In the genomic region with DNA sequence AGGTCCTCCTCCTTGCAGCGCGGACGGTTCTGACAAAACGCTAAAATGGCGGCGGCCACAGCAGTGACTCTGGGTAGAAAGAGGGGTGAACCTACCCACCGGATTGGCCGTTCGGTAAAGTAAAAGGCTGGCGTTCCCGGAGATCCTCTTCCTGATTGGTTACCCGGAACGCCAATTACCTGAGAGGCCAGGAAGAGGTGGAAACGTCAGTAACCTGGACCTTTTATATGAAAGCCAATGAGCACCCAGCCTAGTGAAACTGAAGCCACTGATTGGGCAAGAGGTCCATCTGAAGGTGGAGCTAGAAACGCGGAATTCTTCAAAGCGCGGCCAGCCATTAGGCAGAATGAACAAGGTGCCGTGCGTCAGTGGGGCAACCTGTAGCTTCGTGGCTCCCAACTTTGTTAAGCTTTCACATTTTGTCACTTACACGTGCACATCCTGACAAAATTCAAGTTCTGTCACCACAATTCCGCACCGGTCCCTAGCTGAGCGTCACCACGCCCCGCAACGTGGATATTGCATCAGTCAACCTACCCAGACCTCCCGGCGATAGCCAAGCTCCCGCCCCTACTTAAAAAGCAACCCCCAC, we compare ENCODE assay signal across 8 mouse cellular contexts. TPM values are rescaled to one million over a fixed set of nuclear protein-coding genes. Genes with fewer than 3 reads are reported as not detected.
A peak's percentile ranks its signal among the peaks of the same experiment; 100 is the strongest.
DNase-seq lines count a peak whose midpoint lies in the region; ATAC-seq lines count a peak whose summit lies in the region.

A gene (minus strand): TSS at position 71 of the 592 bp plus-strand sequence.

- no peaks in the 10 kb centered on the region for H3K27me3 ChIP-seq in heart, embryonic 10.5 days (ENCODE audit: insufficient read depth, poor library complexity, severe bottlenecking)
- H3K27me3 ChIP-seq in kidney, embryonic 15.5 days, result no peaks in the 10 kb centered on the region

- peaks cover 42% of the 10 kb centered on the region for H3K36me3 ChIP-seq in heart, embryonic 10.5 days
- peaks cover 56% of the 10 kb centered on the region for H3K36me3 ChIP-seq in kidney, embryonic 15.5 days

- H3K27ac ChIP-seq in heart, embryonic 10.5 days, result peak within 1 kb of the TSS; percentile 88
- H3K27ac ChIP-seq in kidney, embryonic 15.5 days, result peak within 1 kb of the TSS; percentile 83

- peaks cover 23% of the 10 kb centered on the region for H3K4me1 ChIP-seq in heart, embryonic 10.5 days
- peaks cover 43% of the 10 kb centered on the region for H3K4me1 ChIP-seq in kidney, embryonic 15.5 days

- ATAC-seq in erythroblast, adult 5-6 weeks (replicated peaks; ENCODE audit: low FRiP score, poor library complexity, severe bottlenecking), result peak; percentile 96
- ATAC-seq in kidney, embryonic 15.5 days (replicated peaks; ENCODE audit: low FRiP score), result peak; percentile 98
- ATAC-seq in monocyte, adult 5-6 weeks (replicated peaks; ENCODE audit: insufficient number of reproducible peaks, low FRiP score, low TSS enrichment, poor library complexity, severe bottlenecking), result peak; percentile 99

- WGBS in heart, embryonic 10.5 days, result under 1% methylated on average over 31 of the region's 31 CpGs
- WGBS in kidney, embryonic 15.5 days, result under 1% methylated on average over 31 of the region's 31 CpGs

- H3K9ac ChIP-seq in kidney, embryonic 15.5 days, result peak within 1 kb of the TSS; percentile 65

- peak within 1 kb of the TSS; percentile 85 for H3K4me2 ChIP-seq in kidney, embryonic 15.5 days

- H3K4me3 ChIP-seq in heart, embryonic 10.5 days, result peak within 1 kb of the TSS; percentile 82
- peak within 1 kb of the TSS; percentile 65 for H3K4me3 ChIP-seq in kidney, embryonic 15.5 days (replicated peaks)

- DNase-seq in B cell, adult 2 months, result peak; percentile 90 to 94
- DNase-seq in brain, adult 2 months (ENCODE audit: low read depth, low spot score), result peak; percentile 100
- peak; percentile 99 for DNase-seq in heart, embryonic 10.5 days (ENCODE audit: low spot score)
- peak; percentile 95 for DNase-seq in liver
- DNase-seq in spleen, postnatal 4 days (ENCODE audit: low spot score in 2 of 2), result peak; percentile 96 to 97

- no peaks in the 10 kb centered on the region for H3K9me3 ChIP-seq in heart, embryonic 10.5 days
- H3K9me3 ChIP-seq in kidney, embryonic 15.5 days (replicated peaks), result no peaks in the 10 kb centered on the region

RNA-seq across cellular contexts. Expression of the gene that starts here (rescaled TPM):
- 50.5 and 66.9 TPM in 2 replicates for total RNA-seq in erythroblast, adult 5-6 weeks (2015; ENCODE audit: low replicate concordance)
- total RNA-seq in erythroblast, adult 5-6 weeks (2017; ENCODE audit: low replicate concordance), result 139 and 185 TPM in 2 replicates
- polyA plus RNA-seq in heart, embryonic 10.5 days (2016; fragmentation: Nextera tagmentation; extraction: Ambion mirVana), result 59.6 and 68.1 TPM in 2 replicates
- 66.1 and 67.6 TPM in 2 replicates for polyA plus RNA-seq in kidney, embryonic 15.5 days (2015; fragmentation: Nextera tagmentation; extraction: Ambion mirVana)
- total RNA-seq in monocyte, adult 5-6 weeks (2017), result 67.3 to 110 TPM (median 84.7 TPM) in 3 replicates

Comparison
In these comparisons a context has a peak if more than half of its experiments do, and no peak if none do; other contexts are left out.
1. Peak in every context shown above with its lines: DNase-seq, ATAC-seq, H3K4me3 ChIP-seq and H3K27ac ChIP-seq.